Mouse (Mus musculus): ENCODE data around the gene Mapkap1.

DNA sequence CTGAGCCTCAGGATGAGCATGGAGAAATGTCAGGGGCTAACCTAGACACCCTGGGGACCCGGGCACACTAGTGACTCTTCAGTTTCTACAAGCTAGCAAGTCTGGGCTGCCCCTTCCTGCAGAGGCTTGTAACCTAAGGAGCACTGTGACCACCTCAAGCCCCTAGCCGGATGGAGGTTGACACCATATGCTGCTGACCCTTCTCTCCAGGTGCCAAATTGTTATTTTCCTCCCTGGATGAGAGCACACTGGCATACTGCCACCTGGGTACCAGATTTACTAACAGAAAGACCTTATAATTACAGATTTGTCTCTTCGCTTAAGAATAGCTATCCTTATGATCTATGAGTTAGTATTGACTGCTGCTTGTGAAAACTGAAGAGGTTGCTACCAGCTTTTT is 76.0 kb downstream of the Mapkap1 start:
- no peak for TF ChIP-seq CTCF (IDR thresholded peaks at IDR 0.05; ENCODE audit: borderline replicate concordance, extremely low read depth, insufficient read depth, insufficient read length)
- no peak for TF ChIP-seq POLR2A (IDR thresholded peaks at IDR 0.05; ENCODE audit: borderline replicate concordance, extremely low read depth, insufficient read depth, insufficient read length, poor library complexity, severe bottlenecking)
